Mouse (Mus musculus): Measurements from ENCODE around the gene Tagln3.

- TF ChIP-seq CTCF (IDR thresholded peaks at IDR 0.05; ENCODE audit: low read depth) (no peak), EP300 (IDR thresholded peaks at IDR 0.05; ENCODE audit: low read depth) (no peak)
Measured at GRCm38 (mm10) chr16:45736724-45737123, 12.3 kb upstream of the Tagln3 start.
